ENCODE assay signal across 13 mouse cellular contexts in genomic region chr12:35533133-35533532, GRCm38 (mm10). TPM values are rescaled to one million over a fixed set of nuclear protein-coding genes. Genes with fewer than 3 reads are reported as not detected.
A peak's percentile ranks its signal among the peaks of the same experiment; 100 is the strongest.
DNase-seq lines count a peak whose midpoint lies in the region; ATAC-seq and TF ChIP-seq lines count a peak whose summit lies in the region.
"Had no signal": no experiment of that assay in that cellular context is flagged by ENCODE, and none has a peak within 500 bp of the region (broad histone marks: within the 10 kb centered on the region; RNA-seq: fewer than 3 reads in every experiment).

No protein-coding gene starts in this region.

- H3K79me2 ChIP-seq in C2C12 (ENCODE audit: control insufficient read depth, insufficient read depth): peaks cover 68% of the 10 kb centered on the region

- H3K27ac ChIP-seq in kidney, embryonic 15.5 days: no peak overlapping the region
- no peak overlapping the region for H3K27ac ChIP-seq in liver, embryonic 11.5 days (ENCODE audit: low read depth, low read length)
- H3K27ac ChIP-seq: embryonic facial prominence, embryonic 12.5 days had no signal

- H3K36me3 ChIP-seq in kidney, embryonic 15.5 days: no peaks in the 10 kb centered on the region
- H3K36me3 ChIP-seq in C2C12 (ENCODE audit: control insufficient read depth, insufficient read depth): peaks cover 3% of the 10 kb centered on the region
- H3K36me3 ChIP-seq in liver, embryonic 11.5 days (ENCODE audit: control insufficient read depth, insufficient read depth, low read length): no peaks in the 10 kb centered on the region
- H3K36me3 ChIP-seq: embryonic facial prominence, embryonic 12.5 days had no signal

- no peak for DNase-seq in kidney, adult 18-20 months
- peak; percentile 11 for DNase-seq in 3T3-L1 (ENCODE audit: low read depth, low spot score)
- no peak for DNase-seq in liver, embryonic 11.5 days (ENCODE audit: low spot score)
- DNase-seq in gastrocnemius, postnatal 14 days: no peak
- DNase-seq in adrenal gland, adult 8-10 months: no peak
- DNase-seq: adrenal gland, adult 2 months; cerebellum, adult 18-20 months; heart, postnatal 36 days had no signal

- no peak for ATAC-seq in kidney, embryonic 15.5 days (replicated peaks; ENCODE audit: low FRiP score)
- no peak for ATAC-seq in liver, embryonic 11.5 days (replicated peaks; ENCODE audit: low FRiP score)
- no peak for ATAC-seq in frontal cortex, adult (ENCODE audit: low TSS enrichment)

- peak overlapping the region; percentile 99 for H3K4me2 ChIP-seq in kidney, embryonic 15.5 days
- H3K4me2 ChIP-seq in liver, embryonic 11.5 days: peak overlapping the region; percentile 20; the same call in 1 of the 2 replicates
- H3K4me2 ChIP-seq: midbrain, embryonic 11.5 days had no signal

- H3K27me3 ChIP-seq in kidney, embryonic 15.5 days: no peaks in the 10 kb centered on the region
- H3K27me3 ChIP-seq in C2C12 (ENCODE audit: control insufficient read depth, insufficient read depth, insufficient read length): no peaks in the 10 kb centered on the region
- H3K27me3 ChIP-seq in liver, embryonic 11.5 days (replicated peaks; ENCODE audit: control insufficient read depth, insufficient read depth, low read length): no peaks in the 10 kb centered on the region

- H3ac ChIP-seq in C2C12 (ENCODE audit: control insufficient read depth, insufficient read length, low read depth): no peak overlapping the region

- H3K9me3 ChIP-seq in kidney, embryonic 15.5 days (replicated peaks): no peaks in the 10 kb centered on the region
- H3K9me3 ChIP-seq in liver, embryonic 11.5 days (ENCODE audit: control insufficient read depth, low read length): no peaks in the 10 kb centered on the region
- H3K9me3 ChIP-seq: embryonic facial prominence, embryonic 12.5 days had no signal

- TF ChIP-seq CTCF in C2C12 (IDR thresholded peaks at IDR 0.05; ENCODE audit: control insufficient read depth, insufficient read depth, insufficient read length): no peak

- H3K4me1 ChIP-seq in kidney, embryonic 15.5 days: peaks cover 11% of the 10 kb centered on the region; the same call in 1 of the 2 replicates
- H3K4me1 ChIP-seq in liver, embryonic 11.5 days (replicated peaks; ENCODE audit: control insufficient read depth, insufficient read depth, low read length): no peaks in the 10 kb centered on the region; the same call in 1 of the 2 replicates
- H3K4me1 ChIP-seq: embryonic facial prominence, embryonic 12.5 days had no signal

- H3K9ac ChIP-seq in kidney, embryonic 15.5 days: no peak overlapping the region
- H3K9ac ChIP-seq in liver, embryonic 11.5 days (ENCODE audit: low read depth, low read length): no peak overlapping the region
- H3K9ac ChIP-seq: embryonic facial prominence, embryonic 12.5 days had no signal

- WGBS in kidney, embryonic 15.5 days: 58% methylated on average over 5 of the region's 5 CpGs
- WGBS in liver, embryonic 11.5 days: 53% methylated on average over 5 of the region's 5 CpGs

- peaks cover 48% of the 10 kb centered on the region for H3K79me3 ChIP-seq in C2C12 (ENCODE audit: low read depth)

- intact Hi-C loops in gastrocnemius, postnatal 14 days (cut with DNase I; ENCODE audit: low total_unique reads): loop anchor here (10.0 kb wide), 1 partner anchor 302 kb away; no protein-coding TSS in a partner anchor

- peak overlapping the region; percentile 27 for H3K4me3 ChIP-seq in kidney, embryonic 15.5 days (replicated peaks)
- peak overlapping the region; percentile 11 for H3K4me3 ChIP-seq in C2C12 (ENCODE audit: insufficient read depth, poor library complexity, severe bottlenecking)
- no peak overlapping the region for H3K4me3 ChIP-seq in liver, embryonic 11.5 days (ENCODE audit: low read depth, low read length)

TF ChIP-seq in C2C12, 6 proteins besides CTCF, POLR2A, EP300 and RAD21:
- TF ChIP-seq CEBPB (IDR thresholded peaks at IDR 0.05; ENCODE audit: low read depth) (no peak), USF1 (IDR thresholded peaks at IDR 0.05; ENCODE audit: low read depth) (no peak), MAX (IDR thresholded peaks at IDR 0.05) (no peak), FOSL1 (IDR thresholded peaks at IDR 0.05; ENCODE audit: insufficient read depth, low read length, poor library complexity, severe bottlenecking) (no peak), MYOD1 (IDR thresholded peaks at IDR 0.05; ENCODE audit: control insufficient read depth, insufficient read length, low read depth) (no peak), MYOG (IDR thresholded peaks at IDR 0.05; ENCODE audit: control insufficient read depth, extremely low read depth, insufficient read length) (no peak)

RNA-seq across cellular contexts. Expression of gene Ahr, which starts 1.7 kb away (rescaled TPM):
- 6.1 and 7.0 TPM in 2 replicates for polyA plus RNA-seq in kidney, embryonic 15.5 days (2015; fragmentation: Nextera tagmentation; extraction: Ambion mirVana)
- 2.3 TPM for polyA plus RNA-seq in C2C12 (2012; fragmentation: generic; extraction: Trizol)
- polyA plus RNA-seq in liver, embryonic 11.5 days (2014; fragmentation: Nextera tagmentation; extraction: Ambion mirVana): 3.1 and 3.4 TPM in 2 replicates
- total RNA-seq in gastrocnemius, postnatal 14 days (2021): 1 to 10 TPM; 2.1 to 3.2 TPM
- total RNA-seq in adrenal gland, adult 8-10 months (2022): 1 to 10 TPM; 2.9 to 5.6 (median 4.0) TPM
